Mouse (Mus musculus) hindbrain, embryonic 16.5 days (tissue): ENCODE measurements around the gene Pigf. TPM values are rescaled to one million over a fixed set of nuclear protein-coding genes. Genes with fewer than 3 reads are reported as not detected.
"Not testable (repeated sequence)": the region's sequence is repeated elsewhere in the genome, so short reads cannot be mapped to it uniquely, and the experiment has no call there.

Source experiments
- ATAC-seq: fragments of 200-750 bp; cut with Nextera tagmentation; 2 replicates; pipeline ENCODE4 v1.8.0; 2017; ENCODE audit warnings: moderate TSS enrichment, moderate library complexity
- H3K27ac ChIP-seq: fragments of 300-500 bp; sonication (generic); 2 replicates; pipeline ENCODE4 v1.5.1; 2014; ENCODE audit warnings: low read depth, mild to moderate bottlenecking, control low read depth, low read length, moderate library complexity
- H3K27me3 ChIP-seq: fragments of 300-500 bp; sonication (generic); replicated peaks from 2 replicates; pipeline ENCODE4 v1.6.1; 2014; ENCODE audit warnings: low read length; ENCODE audit not compliant: control insufficient read depth, insufficient read depth
- H3K36me3 ChIP-seq: fragments of 300-500 bp; sonication (generic); 2 replicates; pipeline ENCODE4 v1.6.1; 2014; ENCODE audit warnings: mild to moderate bottlenecking, low read length, moderate library complexity, mixed read lengths; ENCODE audit not compliant: control insufficient read depth, insufficient read depth
- H3K4me1 ChIP-seq: fragments of 300-500 bp; sonication (generic); 2 replicates; pipeline ENCODE4 v1.6.1; 2014; ENCODE audit warnings: low read depth, low read length; ENCODE audit not compliant: control insufficient read depth, insufficient read depth
- H3K4me2 ChIP-seq: fragments of 300-500 bp; sonication (generic); 2 replicates; pipeline ENCODE4 v1.6.1; 2014; ENCODE audit warnings: mild to moderate bottlenecking, low read length, control low read depth, moderate library complexity
- H3K4me3 ChIP-seq: fragments of 300-500 bp; sonication (generic); 2 replicates; pipeline ENCODE4 v1.5.1; 2014; ENCODE audit warnings: mild to moderate bottlenecking, low read length, control low read depth, moderate library complexity
- H3K9ac ChIP-seq: fragments of 300-500 bp; sonication (generic); 2 replicates; pipeline ENCODE4 v1.6.1; 2014; ENCODE audit warnings: low read depth, mild to moderate bottlenecking, control low read depth, low read length, moderate library complexity
- H3K9me3 ChIP-seq: fragments of 300-500 bp; sonication (generic); 2 replicates; pipeline ENCODE4 v1.6.1; 2014; ENCODE audit warnings: mild to moderate bottlenecking, low read length, moderate library complexity; ENCODE audit not compliant: control insufficient read depth
- WGBS: fragments of 180-500 bp; shearing (Covaris S2); extraction: QIAGEN DNeasy Blood & Tissue Kit; methylation state at CpG from one replicate; pipeline ENCODE4 v1.1.7; 2014; 5-methylcytosine and 5-hydroxymethylcytosine counted together
- polyA plus RNA-seq: library from polyadenylated mRNA; unstranded; fragments of >200 nt; fragmentation: Nextera tagmentation; extraction: Ambion mirVana; gene quantifications from 2 replicates; pipeline ENCODE4 v1.2.1, GENCODE M21; 2015

Pigf gene
- 34.2 and 35.3 TPM in 2 replicates for polyA plus RNA-seq

DNA sequence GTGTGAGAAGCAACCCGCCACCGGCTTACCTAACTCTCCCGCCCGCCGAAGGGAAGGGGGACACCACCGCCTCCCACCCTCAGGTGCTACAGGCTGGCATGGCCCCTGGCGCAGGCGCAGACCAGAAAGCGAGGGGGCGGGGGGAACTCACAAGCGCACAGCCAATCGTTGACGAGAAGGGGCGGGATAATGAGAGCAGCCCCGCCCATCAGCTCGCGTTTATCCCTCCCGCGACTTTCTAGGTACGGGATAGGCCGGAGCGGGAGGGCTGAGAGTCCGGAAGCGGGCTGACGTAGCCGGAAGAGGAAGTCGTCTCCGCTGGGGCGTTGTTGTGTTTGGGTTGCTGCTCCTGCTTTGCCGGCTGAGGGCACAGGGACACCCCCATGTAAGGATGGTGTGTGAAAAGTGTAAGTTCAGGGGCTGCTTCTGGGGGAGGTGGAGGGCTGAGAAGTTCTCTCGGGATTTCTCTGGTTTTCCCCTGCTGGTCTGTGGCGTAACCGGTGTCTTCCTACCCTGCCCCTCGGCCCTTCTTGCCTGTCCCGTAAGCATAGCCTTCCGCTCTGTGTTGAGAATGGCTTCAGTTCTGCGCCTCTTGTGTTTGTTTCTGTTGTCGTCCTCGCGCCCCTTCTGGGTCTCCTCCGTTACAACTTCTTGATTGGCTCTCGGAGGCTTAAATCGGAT is at the start of gene Pigf, which contains the start of gene Cript:
Pigf (minus strand) TSS at position 138 of the 681 bp plus-strand sequence.
Cript (plus strand) TSS at position 282 of the 681 bp plus-strand sequence.
- H3K4me1 ChIP-seq, result peaks cover 16% of the 10 kb centered on the region
- H3K36me3 ChIP-seq, result no peaks in the 10 kb centered on the region; the same call in 1 of the 2 replicates
- H3K27me3 ChIP-seq, result no peaks in the 10 kb centered on the region
- ATAC-seq, result peak; percentile 100
- H3K9ac ChIP-seq, result peak within 1 kb of the TSS; percentile 74
- H3K4me2 ChIP-seq, result peak within 1 kb of the TSS; percentile 91
- WGBS, result under 1% methylated on average over 43 of the region's 43 CpGs
- H3K4me3 ChIP-seq, result peak within 1 kb of the TSS; percentile 79
- H3K27ac ChIP-seq, result peak within 1 kb of the TSS; percentile 23; the same call in 1 of the 2 replicates
- no peaks in the 10 kb centered on the region for H3K9me3 ChIP-seq

DNA sequence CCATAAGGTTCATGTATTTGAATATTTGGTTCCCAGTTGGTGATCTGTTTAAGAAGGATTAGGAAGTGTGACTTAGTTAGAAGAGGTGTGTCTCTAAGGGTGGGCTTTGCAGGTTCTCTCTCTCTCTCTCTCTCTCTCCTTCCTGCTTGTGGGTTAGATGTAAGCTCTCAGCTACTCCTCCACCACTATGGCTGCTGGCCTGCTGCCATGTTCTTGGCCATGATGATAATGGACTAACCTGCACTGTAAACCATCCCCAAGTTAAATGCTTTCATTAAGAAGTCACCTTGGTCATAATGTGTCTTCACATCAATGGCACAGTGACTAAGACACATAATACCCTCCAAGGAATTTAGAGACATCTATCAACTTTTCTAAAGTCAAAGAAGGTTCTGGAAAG is 48.3 kb upstream of the Pigf start:
- Histone ChIP-seq H3K27me3 (no peaks in the 10 kb centered on the region), H3K27ac (no peak overlapping the region), H3K4me2 (no peak overlapping the region), H3K9me3 (no peaks in the 10 kb centered on the region), H3K4me1 (no peaks in the 10 kb centered on the region), H3K36me3 (no peaks in the 10 kb centered on the region), H3K9ac (no peak overlapping the region), H3K4me3 (no peak overlapping the region)
- no peak for ATAC-seq

DNA sequence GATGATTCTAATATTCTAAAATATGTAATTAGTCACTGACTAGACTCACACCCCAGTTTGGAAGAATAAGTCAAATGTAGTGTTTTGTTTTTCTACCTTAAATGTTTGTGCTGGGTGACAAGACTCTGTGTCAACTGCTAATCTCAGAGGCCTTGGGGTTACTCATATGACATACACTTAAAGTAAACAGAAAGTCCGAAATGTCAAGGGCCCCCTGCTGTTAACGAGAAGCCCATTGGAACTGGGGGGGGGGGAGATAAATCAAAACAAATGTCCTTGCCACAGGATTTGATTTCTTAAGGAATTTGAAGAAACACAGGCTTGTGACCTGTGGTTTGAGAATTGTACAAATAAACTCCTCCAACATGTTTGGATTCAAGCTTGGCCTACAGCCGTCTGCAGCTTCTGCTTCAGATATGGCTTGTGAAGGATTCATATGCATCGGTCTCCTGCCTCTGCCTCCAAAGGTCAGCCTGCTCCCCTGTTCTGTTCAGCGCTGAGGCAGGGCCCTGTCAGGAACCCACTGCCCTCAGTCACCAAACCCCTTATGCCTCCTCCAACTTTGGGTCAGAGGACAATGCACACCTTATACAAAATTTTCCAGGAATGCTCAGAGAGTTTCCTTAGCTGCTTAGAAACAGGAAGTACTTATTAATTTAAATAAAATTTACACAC is 47.7 kb upstream of the Pigf start:
- H3K4me3 ChIP-seq, result no peak overlapping the region
- no peaks in the 10 kb centered on the region for H3K9me3 ChIP-seq
- no peak overlapping the region for H3K4me2 ChIP-seq
- H3K36me3 ChIP-seq, result no peaks in the 10 kb centered on the region
- no peaks in the 10 kb centered on the region for H3K4me1 ChIP-seq
- ATAC-seq, result no peak
- H3K27me3 ChIP-seq, result no peaks in the 10 kb centered on the region
- no peak overlapping the region for H3K9ac ChIP-seq
- H3K27ac ChIP-seq, result no peak overlapping the region
- WGBS, result 78% methylated on average over 5 of the region's 5 CpGs

DNA sequence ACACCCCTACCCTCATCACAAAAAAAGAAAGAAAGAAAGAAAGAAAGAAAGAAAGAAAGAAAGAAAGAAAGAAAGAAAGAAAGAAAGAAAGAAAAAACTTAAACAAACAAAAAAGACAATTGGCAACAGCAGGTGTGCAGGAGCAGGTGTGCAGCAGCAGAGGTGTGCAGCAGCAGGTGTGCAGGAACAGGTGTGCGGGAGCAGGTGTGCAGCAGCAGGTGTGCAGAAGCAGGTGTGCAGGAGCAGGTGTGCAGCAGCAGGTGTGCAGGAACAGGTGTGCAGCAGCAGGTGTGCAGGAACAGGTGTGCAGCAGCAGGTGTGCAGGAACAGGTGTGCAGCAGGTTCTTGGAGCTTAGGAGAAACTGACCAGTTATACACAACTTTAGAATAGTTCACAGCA is 47.0 kb upstream of the Pigf start:
- not testable (repeated sequence) for ATAC-seq, H3K27me3 ChIP-seq, H3K4me3 ChIP-seq, H3K27ac ChIP-seq, H3K9me3 ChIP-seq, H3K4me1 ChIP-seq, H3K4me2 ChIP-seq, H3K9ac ChIP-seq, H3K36me3 ChIP-seq
- WGBS, result 96% methylated on average over 1 of the region's 1 CpGs

DNA sequence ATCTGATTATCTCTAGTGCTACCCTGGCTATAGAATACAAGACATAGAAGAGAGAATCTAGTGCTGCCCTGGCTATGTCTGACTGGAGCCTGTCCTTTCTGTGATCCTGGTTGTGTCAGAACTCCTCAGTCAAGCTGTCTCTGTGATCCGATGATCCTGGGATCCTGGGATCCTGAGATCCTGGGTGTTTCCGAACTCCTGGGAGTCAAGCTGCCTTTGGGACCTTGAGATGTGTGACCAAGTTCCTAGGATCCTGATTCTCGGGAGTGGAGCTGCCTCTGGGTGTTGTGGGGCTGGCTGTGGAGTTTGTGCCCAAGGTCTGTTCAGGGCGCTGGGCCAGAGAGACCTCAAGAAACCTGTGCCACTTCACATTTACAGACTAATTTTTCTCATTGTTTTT is 43.8 kb upstream of the Pigf start:
- no peak for ATAC-seq
- H3K9me3 ChIP-seq, result no peaks in the 10 kb centered on the region
- H3K9ac ChIP-seq, result no peak overlapping the region
- 90% methylated on average over 4 of the region's 4 CpGs for WGBS
- H3K36me3 ChIP-seq, result no peaks in the 10 kb centered on the region
- no peak overlapping the region for H3K4me3 ChIP-seq
- H3K27ac ChIP-seq, result no peak overlapping the region
- H3K4me2 ChIP-seq, result no peak overlapping the region
- no peaks in the 10 kb centered on the region for H3K4me1 ChIP-seq
- no peaks in the 10 kb centered on the region for H3K27me3 ChIP-seq

DNA sequence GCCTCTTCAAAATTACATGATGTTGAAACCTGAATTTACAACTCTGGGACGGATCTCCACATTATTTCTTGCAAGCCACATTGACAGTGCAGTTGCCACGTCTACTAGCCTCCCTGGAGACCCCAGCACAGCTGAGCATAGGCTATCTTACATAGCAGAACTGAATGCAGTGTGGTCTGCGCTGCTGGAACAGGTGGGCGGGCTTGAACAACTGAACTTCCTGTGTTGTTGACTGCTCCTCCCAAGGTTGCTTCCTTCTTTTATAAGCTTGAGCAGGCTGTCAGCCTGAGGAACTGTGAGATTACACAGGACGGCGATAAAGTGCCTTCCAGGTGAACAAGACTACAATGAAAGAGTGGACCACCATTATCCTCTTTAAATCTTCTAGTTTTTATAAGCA is 38.8 kb upstream of the Pigf start:
- Histone ChIP-seq H3K4me2 (no peak overlapping the region), H3K27me3 (no peaks in the 10 kb centered on the region), H3K4me3 (no peak overlapping the region), H3K9me3 (no peaks in the 10 kb centered on the region), H3K27ac (no peak overlapping the region), H3K4me1 (no peaks in the 10 kb centered on the region), H3K36me3 (no peaks in the 10 kb centered on the region), H3K9ac (no peak overlapping the region)
- WGBS, result 78% methylated on average over 6 of the region's 6 CpGs
- no peak for ATAC-seq

DNA sequence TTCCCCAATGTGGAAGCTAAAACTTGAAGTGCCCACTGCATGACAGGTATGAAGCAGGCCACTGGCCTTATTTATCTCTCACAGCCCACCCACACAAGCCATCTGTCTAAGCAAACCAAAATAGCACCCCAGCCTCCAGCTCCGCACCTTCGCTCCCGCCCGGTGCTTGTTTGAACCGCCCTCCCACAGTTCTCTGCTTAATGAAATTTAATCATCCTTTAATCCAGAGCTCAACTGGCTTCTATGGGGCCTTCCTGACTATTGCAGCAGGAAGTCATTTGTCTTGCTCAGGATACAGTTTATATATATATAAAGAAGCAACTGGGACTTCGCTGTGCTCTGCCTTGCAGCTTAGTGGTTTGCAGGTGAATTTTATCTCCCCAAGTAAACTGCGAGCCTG is 38.3 kb upstream of the Pigf start:
- Histone ChIP-seq H3K4me2 (no peak overlapping the region), H3K27ac (no peak overlapping the region), H3K9ac (no peak overlapping the region), H3K4me1 (no peaks in the 10 kb centered on the region), H3K36me3 (no peaks in the 10 kb centered on the region), H3K4me3 (no peak overlapping the region), H3K27me3 (no peaks in the 10 kb centered on the region), H3K9me3 (no peaks in the 10 kb centered on the region)
- WGBS, result 69% methylated on average over 7 of the region's 7 CpGs
- ATAC-seq, result no peak

DNA sequence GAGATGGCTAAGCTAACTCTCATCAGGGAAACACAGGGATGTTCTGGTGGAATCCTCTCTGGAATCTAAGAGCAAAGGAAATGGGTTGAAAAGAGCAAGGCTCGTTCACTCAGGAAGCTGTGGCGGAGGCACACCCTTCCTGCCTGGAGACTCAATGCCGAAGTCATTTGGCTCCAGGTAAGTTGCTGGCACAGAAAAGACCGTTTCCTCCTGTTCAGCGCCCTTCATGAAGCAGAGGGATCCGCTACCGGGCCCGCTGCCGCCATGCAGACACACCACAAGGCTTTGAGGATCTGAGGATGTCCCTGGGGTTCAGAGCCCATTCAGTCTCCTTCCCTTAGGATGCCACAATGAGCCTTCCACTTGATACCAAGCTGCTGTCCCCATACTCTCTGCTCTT is 37.4 kb upstream of the Pigf start:
- Histone ChIP-seq H3K27ac (no peak overlapping the region), H3K4me2 (no peak overlapping the region), H3K9ac (no peak overlapping the region), H3K4me1 (no peaks in the 10 kb centered on the region), H3K4me3 (no peak overlapping the region), H3K36me3 (no peaks in the 10 kb centered on the region), H3K9me3 (no peaks in the 10 kb centered on the region), H3K27me3 (no peaks in the 10 kb centered on the region)
- no peak for ATAC-seq
- WGBS, result 86% methylated on average over 9 of the region's 9 CpGs

DNA sequence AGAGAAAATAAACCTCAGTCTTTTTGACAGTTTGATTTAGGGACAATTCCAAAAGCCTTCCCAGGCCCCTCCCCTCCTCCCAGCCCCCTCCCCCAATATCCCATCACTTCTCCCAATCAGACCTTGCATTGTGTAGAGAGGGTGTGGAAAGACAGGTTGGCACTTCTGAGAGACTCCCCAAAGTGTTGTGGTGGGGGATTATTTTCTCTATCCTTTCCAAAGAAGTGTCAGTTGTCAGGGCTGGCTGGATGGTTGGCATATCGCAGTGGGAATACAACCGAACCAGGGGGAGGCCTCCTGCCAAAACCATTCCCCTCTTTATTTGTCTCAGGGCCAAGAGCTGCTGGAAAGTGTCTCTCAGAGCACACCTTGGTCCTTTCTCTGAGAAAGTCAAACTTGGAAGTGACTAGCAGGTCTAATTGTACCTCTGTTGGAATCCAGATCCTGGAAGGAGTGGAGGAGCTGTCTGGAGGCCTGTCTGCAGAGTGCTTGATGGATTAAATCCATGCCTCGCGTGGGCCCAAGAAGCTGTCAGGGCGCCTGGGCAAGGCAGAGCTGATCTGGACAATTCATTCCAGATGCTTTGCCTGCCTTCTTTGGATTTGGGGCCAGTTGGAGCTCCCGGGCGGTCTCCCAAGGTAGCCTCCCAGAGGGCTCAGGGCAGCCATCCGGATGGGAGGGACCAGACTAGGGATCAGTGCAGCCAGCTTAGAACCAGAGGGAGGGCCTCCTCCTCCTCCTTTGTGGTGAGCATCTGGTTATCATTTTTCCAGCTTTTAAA is 32.5 kb upstream of the Pigf start:
- Histone ChIP-seq H3K9ac (no peak overlapping the region), H3K27me3 (no peaks in the 10 kb centered on the region)
- 67% methylated on average over 8 of the region's 8 CpGs for WGBS

More for the DNA sequence above, 32.5 kb upstream of the Pigf start:
- Histone ChIP-seq H3K4me3 (no peak overlapping the region), H3K4me1 (no peaks in the 10 kb centered on the region; the same call in 1 of the 2 replicates), H3K4me2 (no peak overlapping the region), H3K9me3 (no peaks in the 10 kb centered on the region), H3K36me3 (no peaks in the 10 kb centered on the region), H3K27ac (no peak overlapping the region)
- ATAC-seq, result no peak
